Mouse (Mus musculus): Measurements from ENCODE around the gene Sgsm1. TPM values are rescaled to one million over a fixed set of nuclear protein-coding genes. Genes with fewer than 3 reads are reported as not detected.

Sgsm1 gene
- polyA plus RNA-seq, 1 experiment: 1.8 TPM

DNA sequence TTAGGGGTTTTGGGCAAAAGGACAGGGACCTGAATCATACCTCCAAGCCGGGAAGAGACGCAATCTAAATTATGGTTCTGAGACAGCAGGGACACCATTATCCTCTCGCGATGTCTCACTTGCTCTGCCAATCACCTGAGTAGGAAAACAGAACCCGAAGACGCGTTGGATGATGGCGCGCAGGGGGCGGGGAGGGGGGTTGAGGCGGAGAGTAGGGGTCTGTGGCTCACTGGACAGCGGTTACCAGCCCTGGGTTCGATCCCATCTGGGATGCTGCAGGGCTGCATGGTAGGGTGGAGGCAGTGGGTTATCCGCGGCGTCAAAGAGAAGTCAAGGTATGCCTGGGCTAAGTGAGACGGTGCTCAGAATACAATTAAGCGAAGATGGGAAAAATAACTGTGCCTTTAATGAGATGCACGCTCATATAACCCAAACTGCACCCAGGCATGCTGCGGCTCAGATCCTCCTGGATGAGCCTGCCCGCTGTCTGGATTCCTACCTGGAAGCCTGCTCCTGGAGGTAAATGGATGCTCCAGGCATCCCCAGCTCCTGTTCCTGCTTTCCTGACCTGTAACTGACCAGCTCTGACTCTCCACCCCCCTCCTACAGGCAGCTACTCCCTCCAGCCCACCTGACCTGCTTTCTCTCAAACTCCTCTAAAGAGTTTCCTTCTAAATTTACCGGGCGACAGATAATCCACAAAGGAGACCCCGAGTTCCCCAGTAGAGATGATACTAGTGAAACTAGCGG, 84.7 kb downstream of the Sgsm1 start:
- Histone ChIP-seq H3K36me3 (ENCODE audit: control insufficient read depth, insufficient read depth, low read length) (no peaks in the 10 kb centered on the region), H3K4me3 (ENCODE audit: control insufficient read depth, low read depth, low read length) (no peak overlapping the region), H3K27me3 (ENCODE audit: control insufficient read depth, insufficient read depth, low read length) (no peaks in the 10 kb centered on the region), H3K27ac (ENCODE audit: control insufficient read depth, insufficient read depth, low read depth, low read length) (no peak overlapping the region), H3K4me1 (ENCODE audit: control insufficient read depth, insufficient read depth, low read length) (peaks cover 12% of the 10 kb centered on the region)
- TF ChIP-seq POLR2A (IDR thresholded peaks at IDR 0.05; ENCODE audit: control insufficient read depth, low read depth, low read length): no peak
- no peak for TF ChIP-seq CTCF (IDR thresholded peaks at IDR 0.05; ENCODE audit: control insufficient read depth, insufficient read depth, insufficient replicate concordance, low read depth, low read length)

DNA sequence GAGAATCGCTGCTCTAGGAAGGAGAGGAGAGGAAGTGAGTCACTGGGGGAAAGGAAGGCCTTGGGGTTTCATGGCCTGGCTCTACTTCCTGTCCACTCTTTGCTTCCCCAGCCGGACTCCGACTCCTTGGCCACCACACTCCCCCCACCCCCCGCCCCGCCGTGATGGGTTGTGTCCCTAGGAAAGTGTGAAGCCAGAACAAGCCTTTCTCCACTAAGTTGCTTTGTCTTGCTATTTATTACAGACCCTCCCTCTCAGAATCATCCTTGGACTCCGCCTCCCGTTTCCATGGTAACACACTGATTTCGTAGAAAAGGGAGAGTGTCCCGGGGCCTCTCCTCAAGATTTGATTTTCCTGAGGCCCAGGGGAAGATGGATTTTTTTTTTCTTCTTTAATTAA, 85.3 kb downstream of the Sgsm1 start:
- Histone ChIP-seq H3K27ac (ENCODE audit: control insufficient read depth, insufficient read depth, low read depth, low read length) (no peak overlapping the region), H3K27me3 (ENCODE audit: control insufficient read depth, insufficient read depth, low read length) (no peaks in the 10 kb centered on the region), H3K36me3 (ENCODE audit: control insufficient read depth, insufficient read depth, low read length) (no peaks in the 10 kb centered on the region), H3K4me1 (ENCODE audit: control insufficient read depth, insufficient read depth, low read length) (peaks cover 18% of the 10 kb centered on the region), H3K4me3 (ENCODE audit: control insufficient read depth, low read depth, low read length) (no peak overlapping the region)
- TF ChIP-seq CTCF (IDR thresholded peaks at IDR 0.05; ENCODE audit: control insufficient read depth, insufficient read depth, insufficient replicate concordance, low read depth, low read length) (no peak), POLR2A (IDR thresholded peaks at IDR 0.05; ENCODE audit: control insufficient read depth, low read depth, low read length) (no peak)

DNA sequence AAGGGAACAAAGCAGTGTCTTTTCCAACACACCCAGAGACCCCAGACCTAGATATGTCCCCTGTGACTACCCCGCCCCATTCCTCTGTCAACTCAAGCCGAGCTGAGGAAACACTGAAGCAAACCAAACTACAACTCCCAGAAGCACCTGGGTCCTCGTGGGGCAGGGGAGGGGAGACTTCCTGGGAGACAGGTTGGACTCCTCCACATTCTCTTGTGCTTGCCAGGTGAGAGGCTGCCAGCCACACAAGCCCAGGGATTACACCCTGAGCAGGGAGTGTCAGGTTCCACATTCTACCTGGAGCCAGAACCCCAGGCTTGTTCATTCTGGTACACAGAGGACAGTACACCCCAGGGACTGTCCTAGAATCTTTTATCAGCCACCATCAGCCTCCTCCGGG, 86.7 kb downstream of the Sgsm1 start:
- peaks cover 19% of the 10 kb centered on the region for H3K4me1 ChIP-seq (ENCODE audit: control insufficient read depth, insufficient read depth, low read length)
- H3K4me3 ChIP-seq (ENCODE audit: control insufficient read depth, low read depth, low read length): no peak overlapping the region
- no peaks in the 10 kb centered on the region for H3K36me3 ChIP-seq (ENCODE audit: control insufficient read depth, insufficient read depth, low read length)
- no peaks in the 10 kb centered on the region for H3K27me3 ChIP-seq (ENCODE audit: control insufficient read depth, insufficient read depth, low read length)
- H3K27ac ChIP-seq (ENCODE audit: control insufficient read depth, insufficient read depth, low read depth, low read length): no peak overlapping the region
- no peak for TF ChIP-seq POLR2A (IDR thresholded peaks at IDR 0.05; ENCODE audit: control insufficient read depth, low read depth, low read length)
- TF ChIP-seq CTCF (IDR thresholded peaks at IDR 0.05; ENCODE audit: control insufficient read depth, insufficient read depth, insufficient replicate concordance, low read depth, low read length): no peak

DNA sequence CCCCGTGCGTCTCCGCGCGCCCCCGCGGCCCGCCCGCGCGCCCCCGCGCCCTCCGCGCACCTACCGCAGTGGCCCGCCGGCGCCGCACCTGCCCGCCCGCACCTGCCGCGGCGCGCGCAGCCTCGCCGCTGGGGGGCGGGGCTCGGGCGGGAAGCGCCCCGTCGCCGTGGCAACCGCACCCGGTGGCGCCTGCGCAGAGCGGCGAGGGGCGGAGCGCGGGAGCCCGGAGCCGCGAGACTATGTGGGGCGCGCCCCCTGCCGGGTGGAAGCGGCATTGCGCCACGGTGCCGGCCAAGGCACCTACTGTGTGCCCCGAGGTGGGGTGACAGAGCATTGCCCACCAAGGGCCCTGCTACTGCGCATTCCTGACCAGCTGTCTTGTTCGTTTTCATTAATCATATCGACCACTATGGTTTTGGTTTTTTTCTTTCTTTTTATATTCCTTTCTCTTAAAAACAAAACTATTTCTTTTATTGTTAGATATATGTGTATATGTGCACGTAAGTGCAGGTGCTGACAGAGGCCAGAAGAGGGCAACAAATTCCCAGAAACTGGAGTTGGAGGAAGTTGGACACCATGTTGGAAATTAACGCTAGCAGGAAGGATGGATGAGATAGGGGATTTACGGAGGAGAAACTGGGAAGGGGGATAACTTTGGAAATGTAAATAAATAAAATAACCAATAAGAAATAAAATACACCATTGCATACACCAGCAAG, 89.3 kb downstream of the Sgsm1 start, which contains the start of gene 2900026A02Rik:
2900026A02Rik (minus strand) TSS at position 90 of the 719 bp plus-strand sequence.
- Histone ChIP-seq H3K4me1 (ENCODE audit: control insufficient read depth, insufficient read depth, low read length) (peaks cover 19% of the 10 kb centered on the region), H3K4me3 (ENCODE audit: control insufficient read depth, low read depth, low read length) (peak within 1 kb of the TSS; percentile 91), H3K27me3 (ENCODE audit: control insufficient read depth, insufficient read depth, low read length) (no peaks in the 10 kb centered on the region), H3K27ac (ENCODE audit: control insufficient read depth, insufficient read depth, low read depth, low read length) (peak within 1 kb of the TSS; percentile 60; the same call in 1 of the 2 replicates), H3K36me3 (ENCODE audit: control insufficient read depth, insufficient read depth, low read length) (no peaks in the 10 kb centered on the region)
- TF ChIP-seq POLR2A (IDR thresholded peaks at IDR 0.05; ENCODE audit: control insufficient read depth, low read depth, low read length) (no peak), CTCF (IDR thresholded peaks at IDR 0.05; ENCODE audit: control insufficient read depth, insufficient read depth, insufficient replicate concordance, low read depth, low read length) (peak; percentile 98)

DNA sequence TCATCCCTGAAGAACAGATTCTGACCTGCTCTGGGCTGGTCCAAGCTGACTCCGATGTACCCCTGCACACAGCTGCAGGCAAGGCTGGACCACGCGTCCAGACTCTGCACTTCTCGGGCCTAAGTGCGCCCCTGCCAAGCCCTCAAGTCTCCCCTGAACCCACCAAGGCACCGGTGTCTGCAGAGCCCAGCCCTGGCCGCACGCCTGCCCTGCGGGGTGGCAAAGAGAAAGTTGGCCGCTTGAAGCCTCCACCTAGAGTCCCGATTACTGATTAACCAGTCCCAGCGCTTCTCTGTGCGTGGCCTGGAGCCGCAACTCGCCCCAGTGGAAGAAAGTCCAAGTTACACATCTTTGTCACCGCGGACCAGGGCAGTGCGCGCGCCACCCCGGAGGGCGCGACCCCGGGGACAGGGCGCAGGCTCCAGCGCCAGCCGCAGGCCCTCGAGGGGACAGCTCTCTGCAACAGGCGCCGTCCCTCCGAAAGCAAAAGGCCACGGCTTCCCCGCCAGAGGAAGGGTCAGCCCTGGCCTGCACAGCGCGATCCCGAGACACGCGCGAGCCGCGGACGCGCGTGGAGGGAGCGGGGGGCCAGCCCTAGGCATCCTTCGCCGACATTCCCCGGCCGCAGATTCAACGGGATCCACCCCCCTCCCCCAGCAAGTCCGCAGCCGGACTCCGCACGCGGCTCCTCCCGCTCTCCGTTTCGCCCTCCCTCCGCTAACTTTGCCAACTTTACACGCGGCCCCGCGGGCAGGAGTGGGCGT, 90.0 kb downstream of the Sgsm1 start:
- peak overlapping the region; percentile 60; the same call in 1 of the 2 replicates for H3K27ac ChIP-seq (ENCODE audit: control insufficient read depth, insufficient read depth, low read depth, low read length)
- TF ChIP-seq POLR2A (IDR thresholded peaks at IDR 0.05; ENCODE audit: control insufficient read depth, low read depth, low read length): no peak
- no peak for TF ChIP-seq CTCF (IDR thresholded peaks at IDR 0.05; ENCODE audit: control insufficient read depth, insufficient read depth, insufficient replicate concordance, low read depth, low read length)
- H3K4me3 ChIP-seq (ENCODE audit: control insufficient read depth, low read depth, low read length): peak overlapping the region; percentile 91
- no peaks in the 10 kb centered on the region for H3K27me3 ChIP-seq (ENCODE audit: control insufficient read depth, insufficient read depth, low read length)
- H3K36me3 ChIP-seq (ENCODE audit: control insufficient read depth, insufficient read depth, low read length): no peaks in the 10 kb centered on the region
- peaks cover 18% of the 10 kb centered on the region for H3K4me1 ChIP-seq (ENCODE audit: control insufficient read depth, insufficient read depth, low read length)

DNA sequence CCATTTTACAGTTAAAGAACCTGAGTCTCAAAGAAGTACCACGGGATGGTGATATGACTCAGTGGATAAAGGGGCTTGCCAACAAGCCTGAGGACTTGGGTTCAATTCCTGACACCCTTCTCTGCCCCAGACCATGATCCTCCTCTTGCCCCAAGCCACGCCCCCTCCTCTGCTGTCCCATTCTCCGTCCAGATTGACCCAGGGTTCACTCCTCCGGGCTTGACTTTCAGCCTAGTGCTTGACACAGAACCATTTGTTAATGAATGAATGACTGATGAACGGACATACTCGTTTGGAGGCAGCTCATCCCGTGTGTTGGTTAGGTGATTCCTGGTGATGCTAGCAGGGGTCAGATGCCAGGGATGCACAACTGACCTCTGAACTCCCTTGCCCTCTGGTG, 90.7 kb downstream of the Sgsm1 start:
- H3K27ac ChIP-seq (ENCODE audit: control insufficient read depth, insufficient read depth, low read depth, low read length): no peak overlapping the region
- H3K36me3 ChIP-seq (ENCODE audit: control insufficient read depth, insufficient read depth, low read length): no peaks in the 10 kb centered on the region
- peaks cover 13% of the 10 kb centered on the region for H3K4me1 ChIP-seq (ENCODE audit: control insufficient read depth, insufficient read depth, low read length)
- TF ChIP-seq POLR2A (IDR thresholded peaks at IDR 0.05; ENCODE audit: control insufficient read depth, low read depth, low read length) (no peak), CTCF (IDR thresholded peaks at IDR 0.05; ENCODE audit: control insufficient read depth, insufficient read depth, insufficient replicate concordance, low read depth, low read length) (no peak)
- no peaks in the 10 kb centered on the region for H3K27me3 ChIP-seq (ENCODE audit: control insufficient read depth, insufficient read depth, low read length)
- H3K4me3 ChIP-seq (ENCODE audit: control insufficient read depth, low read depth, low read length): no peak overlapping the region

DNA sequence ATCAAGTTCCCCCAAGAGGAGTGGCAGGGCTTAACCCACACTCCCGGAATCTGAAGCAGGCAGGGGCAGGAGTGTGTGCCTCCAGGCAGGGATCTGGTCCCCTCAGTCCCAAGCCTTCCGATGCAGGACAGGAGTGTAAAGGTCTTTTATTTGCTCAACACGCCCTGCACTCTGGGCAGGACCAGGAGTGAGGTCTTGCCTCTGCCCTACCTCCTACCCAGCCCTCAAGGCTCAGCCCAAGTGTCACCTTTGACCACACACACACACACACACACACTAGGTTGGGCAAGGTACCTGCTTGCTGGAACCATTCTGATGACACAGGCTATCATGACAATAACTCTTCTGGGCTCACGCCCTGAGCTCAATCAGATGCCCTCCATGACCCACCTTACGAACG, 91.1 kb downstream of the Sgsm1 start:
- Histone ChIP-seq H3K36me3 (ENCODE audit: control insufficient read depth, insufficient read depth, low read length) (no peaks in the 10 kb centered on the region), H3K27ac (ENCODE audit: control insufficient read depth, insufficient read depth, low read depth, low read length) (no peak overlapping the region)
- TF ChIP-seq CTCF (IDR thresholded peaks at IDR 0.05; ENCODE audit: control insufficient read depth, insufficient read depth, insufficient replicate concordance, low read depth, low read length): no peak
- no peak for TF ChIP-seq POLR2A (IDR thresholded peaks at IDR 0.05; ENCODE audit: control insufficient read depth, low read depth, low read length)

More for the DNA sequence above, 91.1 kb downstream of the Sgsm1 start:
- Histone ChIP-seq H3K4me3 (ENCODE audit: control insufficient read depth, low read depth, low read length) (no peak overlapping the region), H3K27me3 (ENCODE audit: control insufficient read depth, insufficient read depth, low read length) (no peaks in the 10 kb centered on the region), H3K4me1 (ENCODE audit: control insufficient read depth, insufficient read depth, low read length) (peaks cover 13% of the 10 kb centered on the region)

All from testis, adult 2 months (tissue).